Mouse (Mus musculus): ENCODE measurements around the gene Bola3.

GRCm38 (mm10) chr6:83394122-83394521, 45.2 kb downstream of the Bola3 start:
- TF ChIP-seq CTCF (IDR thresholded peaks at IDR 0.05; ENCODE audit: extremely low read depth, insufficient read length, insufficient replicate concordance, low read depth, low read length) (no peak), POLR2A (IDR thresholded peaks at IDR 0.05; ENCODE audit: low read depth, low read length) (no peak)

Measured in small intestine, adult 2 months (tissue).